Comparison of ENCODE assay signal across 37 mouse cellular contexts in genomic region chr7:30916713-30917112, GRCm38 (mm10). TPM values are rescaled to one million over a fixed set of nuclear protein-coding genes. Genes with fewer than 3 reads are reported as not detected.
DNase-seq lines count a peak whose midpoint lies in the region; ATAC-seq and TF ChIP-seq lines count a peak whose summit lies in the region.
"Had no signal": no experiment of that assay in that cellular context is flagged by ENCODE, and none has a peak within 500 bp of the region (broad histone marks: within the 10 kb centered on the region; RNA-seq: fewer than 3 reads in every experiment).

No protein-coding gene starts in this region.

- ATAC-seq in lung, postnatal 0 days: no peak
- ATAC-seq in megakaryocyte, adult 5-6 weeks (ENCODE audit: poor library complexity, severe bottlenecking): no peak
- ATAC-seq: forebrain, embryonic 15.5 days; intestine, postnatal 0 days; liver, embryonic 12.5 days; liver, postnatal 0 days; midbrain, embryonic 16.5 days had no signal

- no peak for TF ChIP-seq EP300 in lung, postnatal 0 days (IDR thresholded peaks at IDR 0.05)

- no peaks in the 10 kb centered on the region for H3K9me3 ChIP-seq in lung, postnatal 0 days (ENCODE audit: low read length)
- H3K9me3 ChIP-seq: embryonic facial prominence, embryonic 13.5 days; forebrain, embryonic 10.5 days; forebrain, embryonic 15.5 days; G1E; hindbrain, embryonic 13.5 days; liver, embryonic 12.5 days; neural tube, embryonic 12.5 days had no signal

- H3K9ac ChIP-seq in lung, postnatal 0 days (replicated peaks; ENCODE audit: low read depth): no peak overlapping the region
- H3K9ac ChIP-seq: embryonic facial prominence, embryonic 13.5 days; forebrain, embryonic 15.5 days; hindbrain, embryonic 13.5 days; liver, embryonic 12.5 days; liver, postnatal 0 days; neural tube, embryonic 12.5 days had no signal

- no peaks in the 10 kb centered on the region for H3K36me3 ChIP-seq in lung, postnatal 0 days (ENCODE audit: insufficient read depth, low read length)
- H3K36me3 ChIP-seq: embryonic facial prominence, embryonic 13.5 days; forebrain, embryonic 10.5 days; forebrain, embryonic 15.5 days; G1E; hindbrain, embryonic 13.5 days; liver, embryonic 12.5 days; neural tube, embryonic 12.5 days had no signal

- no peaks in the 10 kb centered on the region for H3K27me3 ChIP-seq in cerebellum, adult 2 months (ENCODE audit: control insufficient read depth, insufficient read depth, low read length)
- H3K27me3 ChIP-seq in lung, postnatal 0 days (replicated peaks; ENCODE audit: insufficient read depth, low read length): no peaks in the 10 kb centered on the region
- H3K27me3 ChIP-seq: CH12.LX; embryonic facial prominence, embryonic 13.5 days; forebrain, embryonic 15.5 days; hindbrain, embryonic 13.5 days; neural tube, embryonic 12.5 days had no signal

- 22% methylated on average over 6 of the region's 6 CpGs for WGBS in cerebellum, adult 2 months
- WGBS in lung, postnatal 0 days: 20% methylated on average over 6 of the region's 6 CpGs
- 59% methylated on average over 6 of the region's 6 CpGs for WGBS in bone marrow, adult 2 months

- no peak overlapping the region; the same call in 1 of the 2 replicates for H3K4me2 ChIP-seq in lung, postnatal 0 days (replicated peaks; ENCODE audit: low read depth, low read length)
- H3K4me2 ChIP-seq: embryonic facial prominence, embryonic 13.5 days; forebrain, embryonic 15.5 days; heart, embryonic 11.5 days; hindbrain, embryonic 13.5 days; liver, embryonic 12.5 days; neural tube, embryonic 12.5 days had no signal

- no peak for TF ChIP-seq POLR2A in cerebellum, adult 2 months (IDR thresholded peaks at IDR 0.05; ENCODE audit: borderline replicate concordance, insufficient read depth, low read length)
- TF ChIP-seq POLR2A in bone marrow, adult 2 months (IDR thresholded peaks at IDR 0.05; ENCODE audit: borderline replicate concordance, control insufficient read depth, low read depth, low read length): no peak

- H3K27ac ChIP-seq in cerebellum, adult 2 months (ENCODE audit: insufficient read depth, low read length): peak overlapping the region; percentile 63; the same call in 1 of the 2 replicates
- H3K27ac ChIP-seq in lung, postnatal 0 days (ENCODE audit: low read length): no peak overlapping the region
- peak overlapping the region; percentile 69 for H3K27ac ChIP-seq in bone marrow, adult 2 months (ENCODE audit: control insufficient read depth, insufficient read depth, low read depth, low read length, poor library complexity)
- H3K27ac ChIP-seq: embryonic facial prominence, embryonic 13.5 days; forebrain, embryonic 10.5 days; forebrain, embryonic 15.5 days; hindbrain, embryonic 13.5 days; liver, embryonic 12.5 days; macrophage; neural tube, embryonic 12.5 days had no signal

- DNase-seq in cerebellum, adult 2 months: peak in 1 of 2 experiments; percentile 15
- no peak for DNase-seq in cerebellum, postnatal 4 days (ENCODE audit: low spot score in 2 of 2)
- DNase-seq in layer of hippocampus, adult 11-12 months (ENCODE audit: low spot score): peak; percentile 55
- DNase-seq in layer of hippocampus, postnatal 36 days: no peak
- DNase-seq in lung, postnatal 0 days (ENCODE audit: low spot score): peak; percentile 5
- no peak for DNase-seq in lung, postnatal 36 days
- DNase-seq: adrenal gland, postnatal 10 days; cerebellum, adult 8-10 months; cerebellum, postnatal 36 days; heart, postnatal 4 days; kidney, adult 9 months; kidney, postnatal 10 days; left cerebral cortex, postnatal 4 days; liver, postnatal 0 days; thymus, postnatal 14 days had no signal

- no peak overlapping the region for H3K4me3 ChIP-seq in cerebellum, adult 2 months (replicated peaks; ENCODE audit: insufficient read depth, low read depth, low read length)
- H3K4me3 ChIP-seq in lung, postnatal 0 days (ENCODE audit: low read depth, low read length): no peak overlapping the region
- no peak overlapping the region for H3K4me3 ChIP-seq in bone marrow, adult 2 months (replicated peaks; ENCODE audit: control insufficient read depth, low read depth, low read length)
- H3K4me3 ChIP-seq: embryonic facial prominence, embryonic 13.5 days; forebrain, embryonic 10.5 days; forebrain, embryonic 15.5 days; hindbrain, embryonic 13.5 days; liver, embryonic 12.5 days; neural tube, embryonic 12.5 days had no signal

- TF ChIP-seq CTCF in cerebellum, adult 2 months (IDR thresholded peaks at IDR 0.05; ENCODE audit: borderline replicate concordance, insufficient read depth, low read depth, low read length): no peak
- TF ChIP-seq CTCF in lung, postnatal 0 days (IDR thresholded peaks at IDR 0.05): no peak
- no peak for TF ChIP-seq CTCF in bone marrow, adult 2 months (IDR thresholded peaks at IDR 0.05; ENCODE audit: control insufficient read depth, insufficient read depth, low read length)

- no peaks in the 10 kb centered on the region for H3K4me1 ChIP-seq in cerebellum, adult 2 months (ENCODE audit: control insufficient read depth, insufficient read depth, low read length)
- 0 out of 2 replicates have a peak, but pooled peaks cover 3% of the 10 kb centered on the region for H3K4me1 ChIP-seq in lung, postnatal 0 days (ENCODE audit: insufficient read depth, low read depth, low read length)
- H3K4me1 ChIP-seq in bone marrow, adult 2 months (ENCODE audit: control insufficient read depth, insufficient read depth, low read length): peaks cover 4% of the 10 kb centered on the region; the same call in 1 of the 2 replicates
- H3K4me1 ChIP-seq: embryonic facial prominence, embryonic 13.5 days; forebrain, embryonic 15.5 days; hindbrain, embryonic 13.5 days; liver, embryonic 12.5 days; neural tube, embryonic 12.5 days had no signal

RNA-seq across cellular contexts. Expression of gene Mag, which starts 2.0 kb away (rescaled TPM):
- polyA plus RNA-seq in cerebellum, adult 2 months (2012; rRNA removed): 683 and 783 TPM in 2 replicates
- total RNA-seq in layer of hippocampus, postnatal 36 days (2021): 100 to 1,000 TPM; 196 to 197 TPM
- 1.2 and 1.8 TPM in 2 replicates for polyA plus RNA-seq in lung, postnatal 0 days (2015; fragmentation: Nextera tagmentation; extraction: Ambion mirVana)
- polyA plus RNA-seq in bone marrow, adult 2 months (2011; ENCODE audit: insufficient read depth, insufficient read length, low replicate concordance, missing spikeins): 1.1 and 7.2 TPM in 2 replicates
- total RNA-seq in megakaryocyte, adult 5-6 weeks (2015): 0.87 and 0.89 TPM in 2 replicates
- total RNA-seq in megakaryocyte, adult 5-6 weeks (2017): 0.95 and 1.1 TPM in 2 replicates
- total RNA-seq: G1E had no signal
- polyA plus RNA-seq: G1E had no signal

RNA-seq across cellular contexts. Expression of gene Hamp2, which starts 7.8 kb away (rescaled TPM):
- not detected in 2 replicates for polyA plus RNA-seq in cerebellum, adult 2 months (2012; rRNA removed)
- total RNA-seq in layer of hippocampus, postnatal 36 days (2021): not detected
- polyA plus RNA-seq in lung, postnatal 0 days (2015; fragmentation: Nextera tagmentation; extraction: Ambion mirVana): not detected in 2 replicates
- not detected in 2 replicates for polyA plus RNA-seq in bone marrow, adult 2 months (2011; ENCODE audit: insufficient read depth, insufficient read length, low replicate concordance, missing spikeins)
- total RNA-seq in megakaryocyte, adult 5-6 weeks (2015): not detected in 2 replicates
- total RNA-seq in megakaryocyte, adult 5-6 weeks (2017): not detected in 2 replicates
- total RNA-seq: CH12.LX; G1E; gastrocnemius, adult 8-10 months; gastrocnemius, postnatal 4 days; left cerebral cortex, adult 18-20 months; left cerebral cortex, postnatal 4 days had no signal
- polyA plus RNA-seq: brain, embryonic 14.5 days; C2C12; forebrain, embryonic 10.5 days; forebrain, embryonic 15.5 days; G1E; heart, embryonic 11.5 days; heart, embryonic 16.5 days; hindbrain, embryonic 13.5 days; intestine, postnatal 0 days; liver, embryonic 12.5 days; lung, embryonic 16.5 days; macrophage; midbrain, embryonic 16.5 days; neural tube, embryonic 12.5 days; urinary bladder, adult 2 months had no signal

RNA-seq across cellular contexts. Expression of gene Hamp, which starts 27.1 kb away (rescaled TPM):
- not detected in 2 replicates for polyA plus RNA-seq in cerebellum, adult 2 months (2012; rRNA removed)
- not detected for total RNA-seq in layer of hippocampus, postnatal 36 days (2021)
- polyA plus RNA-seq in lung, postnatal 0 days (2015; fragmentation: Nextera tagmentation; extraction: Ambion mirVana): not detected in 2 replicates
- polyA plus RNA-seq in bone marrow, adult 2 months (2011; ENCODE audit: insufficient read depth, insufficient read length, low replicate concordance, missing spikeins): 9.2 and 42.2 TPM in 2 replicates
- total RNA-seq in megakaryocyte, adult 5-6 weeks (2015): 0.60 TPM in 1 of 2 replicates, not detected in the other
- total RNA-seq in megakaryocyte, adult 5-6 weeks (2017): not detected in 2 replicates
- total RNA-seq: CH12.LX; G1E; left cerebral cortex, adult 18-20 months; left cerebral cortex, postnatal 4 days had no signal
- polyA plus RNA-seq: brain, embryonic 14.5 days; C2C12; embryonic facial prominence, embryonic 13.5 days; forebrain, embryonic 10.5 days; forebrain, embryonic 15.5 days; G1E; heart, embryonic 11.5 days; heart, embryonic 16.5 days; hindbrain, embryonic 13.5 days; intestine, postnatal 0 days; liver, embryonic 12.5 days; lung, embryonic 16.5 days; macrophage; midbrain, embryonic 16.5 days; neural tube, embryonic 12.5 days; urinary bladder, adult 2 months had no signal

RNA-seq across cellular contexts. Expression of gene Cd22, which starts 36.6 kb away (rescaled TPM):
- 0.11 and 0.19 TPM in 2 replicates for polyA plus RNA-seq in cerebellum, adult 2 months (2012; rRNA removed)
- total RNA-seq in layer of hippocampus, postnatal 36 days (2021): not detected
- 0.35 and 0.79 TPM in 2 replicates for polyA plus RNA-seq in lung, postnatal 0 days (2015; fragmentation: Nextera tagmentation; extraction: Ambion mirVana)
- polyA plus RNA-seq in bone marrow, adult 2 months (2011; ENCODE audit: insufficient read depth, insufficient read length, low replicate concordance, missing spikeins): 24.0 and 59.4 TPM in 2 replicates
- total RNA-seq in megakaryocyte, adult 5-6 weeks (2015): 1.9 and 2.7 TPM in 2 replicates
- total RNA-seq in megakaryocyte, adult 5-6 weeks (2017): 10.5 and 10.8 TPM in 2 replicates
- total RNA-seq: gastrocnemius, adult 8-10 months had no signal
- polyA plus RNA-seq: embryonic facial prominence, embryonic 13.5 days; forebrain, embryonic 10.5 days; forebrain, embryonic 15.5 days; G1E; heart, embryonic 11.5 days; hindbrain, embryonic 13.5 days; midbrain, embryonic 16.5 days; neural tube, embryonic 12.5 days had no signal

RNA-seq across cellular contexts. Expression of gene Usf2, which starts 39.9 kb away (rescaled TPM):
- polyA plus RNA-seq in cerebellum, adult 2 months (2012; rRNA removed): 226 and 230 TPM in 2 replicates
- 100 to 1,000 TPM; 116 to 126 TPM for total RNA-seq in layer of hippocampus, postnatal 36 days (2021)
- polyA plus RNA-seq in lung, postnatal 0 days (2015; fragmentation: Nextera tagmentation; extraction: Ambion mirVana): 19.6 and 21.1 TPM in 2 replicates
- 88.9 and 89.6 TPM in 2 replicates for polyA plus RNA-seq in bone marrow, adult 2 months (2011; ENCODE audit: insufficient read depth, insufficient read length, low replicate concordance, missing spikeins)
- total RNA-seq in megakaryocyte, adult 5-6 weeks (2015): 145 and 150 TPM in 2 replicates
- total RNA-seq in megakaryocyte, adult 5-6 weeks (2017): 193 and 226 TPM in 2 replicates

Comparison
In these comparisons a context has a peak if more than half of its experiments do, and no peak if none do; other contexts are left out.
1. DNase-seq: peak in layer of hippocampus, adult 11-12 months (single experiment) and lung, postnatal 0 days (single experiment); none in cerebellum, postnatal 4 days (0 of 2), layer of hippocampus, postnatal 36 days (0 of 2) and lung, postnatal 36 days (single experiment).
2. RNA of gene Mag, which starts 2.0 kb away (polyA plus RNA-seq): 683 to 783 TPM in cerebellum, adult 2 months; 1.1 to 7.2 TPM in bone marrow, adult 2 months and 1.2 to 1.8 TPM in lung, postnatal 0 days; every median in the first group is over 10 times any median in the second.